In genomic region chr10:52235461-52235860, GRCm38 (mm10) we compare ENCODE assay signal across 15 mouse cellular contexts. TPM values are rescaled to one million over a fixed set of nuclear protein-coding genes. Genes with fewer than 3 reads are reported as not detected.
DNase-seq lines count a peak whose midpoint lies in the region; ATAC-seq and TF ChIP-seq lines count a peak whose summit lies in the region.
"Had no signal": no experiment of that assay in that cellular context is flagged by ENCODE, and none has a peak within 500 bp of the region (broad histone marks: within the 10 kb centered on the region; RNA-seq: fewer than 3 reads in every experiment).

No protein-coding gene starts in this region.

- H3K4me1 ChIP-seq in heart, embryonic 15.5 days (replicated peaks) = peaks cover 8% of the 10 kb centered on the region
- peaks cover 12% of the 10 kb centered on the region for H3K4me1 ChIP-seq in embryonic facial prominence, embryonic 10.5 days
- H3K4me1 ChIP-seq in heart, postnatal 0 days (ENCODE audit: control insufficient read depth, insufficient read depth) = peaks cover 10% of the 10 kb centered on the region
- H3K4me1 ChIP-seq in liver, embryonic 13.5 days (replicated peaks) = peaks cover 22% of the 10 kb centered on the region

- no peak for TF ChIP-seq EP300 in heart, postnatal 0 days (IDR thresholded peaks at IDR 0.05; ENCODE audit: low read depth)

- H3K4me3 ChIP-seq in heart, embryonic 15.5 days = peak overlapping the region; percentile 92; the same call in 1 of the 2 replicates
- peak overlapping the region; percentile 80 for H3K4me3 ChIP-seq in embryonic facial prominence, embryonic 10.5 days
- peak overlapping the region; percentile 76 for H3K4me3 ChIP-seq in heart, postnatal 0 days (ENCODE audit: low read depth, low read length)
- H3K4me3 ChIP-seq in liver, embryonic 13.5 days (replicated peaks) = peak overlapping the region; percentile 69; the same call in 1 of the 2 replicates

- WGBS in heart, embryonic 15.5 days = 86% methylated on average over 5 of the region's 5 CpGs
- WGBS in embryonic facial prominence, embryonic 10.5 days = 85% methylated on average over 5 of the region's 5 CpGs
- 68% methylated on average over 5 of the region's 5 CpGs for WGBS in heart, postnatal 0 days
- 66% methylated on average over 5 of the region's 5 CpGs for WGBS in liver, embryonic 13.5 days (ENCODE audit: insufficient replicate concordance)

- intact Hi-C loops in left cerebral cortex, postnatal 36 days (cut with DNase I) = no loop called here

- no peak overlapping the region for H3K9ac ChIP-seq in heart, embryonic 15.5 days
- no peak overlapping the region for H3K9ac ChIP-seq in heart, postnatal 0 days (replicated peaks; ENCODE audit: low read depth, low read length)
- H3K9ac ChIP-seq in liver, embryonic 13.5 days = no peak overlapping the region

- H3K9me3 ChIP-seq in heart, embryonic 15.5 days (replicated peaks) = no peaks in the 10 kb centered on the region
- H3K9me3 ChIP-seq in embryonic facial prominence, embryonic 10.5 days = no peaks in the 10 kb centered on the region
- H3K9me3 ChIP-seq in heart, postnatal 0 days (replicated peaks; ENCODE audit: control insufficient read depth, low read length) = no peaks in the 10 kb centered on the region
- H3K9me3 ChIP-seq in liver, embryonic 13.5 days (replicated peaks) = no peaks in the 10 kb centered on the region

- no peak overlapping the region for H3K27ac ChIP-seq in heart, embryonic 15.5 days
- no peak overlapping the region for H3K27ac ChIP-seq in embryonic facial prominence, embryonic 10.5 days (replicated peaks)
- H3K27ac ChIP-seq in heart, postnatal 0 days (ENCODE audit: low read depth) = no peak overlapping the region
- no peak overlapping the region for H3K27ac ChIP-seq in liver, embryonic 13.5 days

- no peak for ATAC-seq in heart, embryonic 15.5 days (replicated peaks; ENCODE audit: insufficient number of reproducible peaks, insufficient read depth, low FRiP score, low read depth)
- ATAC-seq in heart, postnatal 0 days (ENCODE audit: insufficient read depth, low read depth) = no peak
- ATAC-seq in liver, embryonic 13.5 days (ENCODE audit: low read depth) = no peak

- peak overlapping the region; percentile 96 for H3K4me2 ChIP-seq in heart, embryonic 15.5 days
- H3K4me2 ChIP-seq in heart, postnatal 0 days (ENCODE audit: low read depth, low read length) = peak overlapping the region; percentile 90; the same call in 1 of the 2 replicates
- peak overlapping the region; percentile 91 for H3K4me2 ChIP-seq in liver, embryonic 13.5 days

- no peak for DNase-seq in heart, adult 18-20 months
- DNase-seq in embryonic facial prominence, embryonic 10.5 days (ENCODE audit: low spot score) = no peak
- no peak for DNase-seq in heart, postnatal 0 days (ENCODE audit: low spot score)
- no peak for DNase-seq in liver, embryonic 13.5 days
- no peak for DNase-seq in c-Kit-positive CD71-positive TER-119-positive erythroid progenitor cells, embryonic 14.5 days (ENCODE audit: low spot score)
- no peak for DNase-seq in frontal cortex, postnatal 14 days (ENCODE audit: low spot score in 2 of 2)
- DNase-seq in left cerebral cortex, postnatal 36 days (ENCODE audit: low spot score in 2 of 2) = no peak
- DNase-seq: gastrocnemius, postnatal 25 days; layer of hippocampus, adult 9-11 months; right cerebral cortex, adult 18-20 months; thymus, adult 2 months had no signal

- no peak for TF ChIP-seq CTCF in heart, postnatal 0 days (IDR thresholded peaks at IDR 0.05; ENCODE audit: low read depth)

- no peaks in the 10 kb centered on the region for H3K36me3 ChIP-seq in heart, embryonic 15.5 days
- H3K36me3 ChIP-seq in embryonic facial prominence, embryonic 10.5 days (replicated peaks) = 0 out of 2 replicates have a peak, but pooled peaks cover 7% of the 10 kb centered on the region
- H3K36me3 ChIP-seq in heart, postnatal 0 days (replicated peaks; ENCODE audit: control insufficient read depth, insufficient read depth, low read length) = no peaks in the 10 kb centered on the region
- H3K36me3 ChIP-seq in liver, embryonic 13.5 days = no peaks in the 10 kb centered on the region

- H3K27me3 ChIP-seq in heart, embryonic 15.5 days = no peaks in the 10 kb centered on the region
- H3K27me3 ChIP-seq in embryonic facial prominence, embryonic 10.5 days (replicated peaks; ENCODE audit: low read depth, poor library complexity, severe bottlenecking) = peaks cover 7% of the 10 kb centered on the region; the same call in 1 of the 2 replicates
- H3K27me3 ChIP-seq in heart, postnatal 0 days (ENCODE audit: control insufficient read depth, insufficient read depth, low read length) = no peaks in the 10 kb centered on the region
- H3K27me3 ChIP-seq in liver, embryonic 13.5 days = peaks cover 19% of the 10 kb centered on the region

RNA-seq across cellular contexts. Expression of gene Dcbld1, which starts 2.0 kb away (rescaled TPM):
- 6.7 and 8.8 TPM in 2 replicates for polyA plus RNA-seq in heart, embryonic 15.5 days (2015; fragmentation: Nextera tagmentation; extraction: Ambion mirVana)
- total RNA-seq in heart, adult 18-20 months (2021) = 1 to 10 TPM; 3.9 to 5.9 TPM
- 23.3 and 24.2 TPM in 2 replicates for polyA plus RNA-seq in embryonic facial prominence, embryonic 10.5 days (2016; fragmentation: Nextera tagmentation; extraction: Ambion mirVana)
- total RNA-seq in heart, postnatal 0 days (2014; rRNA removed; ENCODE audit: low replicate concordance) = 1.9 and 6.5 TPM in 2 replicates
- polyA plus RNA-seq in heart, postnatal 0 days (2015; fragmentation: Nextera tagmentation; extraction: Ambion mirVana) = 4.1 and 5.1 TPM in 2 replicates
- polyA plus RNA-seq in liver, embryonic 13.5 days (2015; fragmentation: Nextera tagmentation; extraction: Ambion mirVana) = 4.8 and 5.7 TPM in 2 replicates
- 1 to 10 TPM; 5.5 to 6.3 TPM for total RNA-seq in left cerebral cortex, postnatal 36 days (2021)
- total RNA-seq: common myeloid progenitor, adult 5-6 weeks; megakaryocyte-erythroid progenitor cell, adult 5-6 weeks had no signal

RNA-seq across cellular contexts. Expression of gene Ros1, which starts 40.4 kb away (rescaled TPM):
- not detected in 2 replicates for polyA plus RNA-seq in heart, embryonic 15.5 days (2015; fragmentation: Nextera tagmentation; extraction: Ambion mirVana)
- total RNA-seq in heart, adult 18-20 months (2021) = not detected
- polyA plus RNA-seq in embryonic facial prominence, embryonic 10.5 days (2016; fragmentation: Nextera tagmentation; extraction: Ambion mirVana) = not detected in 2 replicates
- not detected in 2 replicates for total RNA-seq in heart, postnatal 0 days (2014; rRNA removed; ENCODE audit: low replicate concordance)
- not detected in 2 replicates for polyA plus RNA-seq in heart, postnatal 0 days (2015; fragmentation: Nextera tagmentation; extraction: Ambion mirVana)
- polyA plus RNA-seq in liver, embryonic 13.5 days (2015; fragmentation: Nextera tagmentation; extraction: Ambion mirVana) = 0.03 and 0.05 TPM in 2 replicates
- not detected for total RNA-seq in left cerebral cortex, postnatal 36 days (2021)
- total RNA-seq: CH12.LX; common myeloid progenitor, adult 5-6 weeks; megakaryocyte-erythroid progenitor cell, adult 5-6 weeks had no signal
- polyA plus RNA-seq: thymus, adult 2 months had no signal
